Mouse (Mus musculus): Measurements from ENCODE around the gene Grik1. TPM values are rescaled to one million over a fixed set of nuclear protein-coding genes. Genes with fewer than 3 reads are reported as not detected.

The Grik1 gene
- polyA plus RNA-seq, 1 experiment from 2014 or later = 1.8 TPM

GRCm38 (mm10) chr16:88174083-88174721 lies 115.9 kb downstream of the Grik1 start:
- Histone ChIP-seq H3K9ac (replicated peaks; ENCODE audit: low read length) (no peak overlapping the region), H3K4me3 (ENCODE audit: low read length) (no peak overlapping the region), H3K9me3 (ENCODE audit: low read length) (no peaks in the 10 kb centered on the region), H3K4me2 (replicated peaks; ENCODE audit: low read depth, low read length) (no peak overlapping the region), H3K4me1 (ENCODE audit: insufficient read depth, low read length) (no peaks in the 10 kb centered on the region), H3K27me3 (ENCODE audit: insufficient read depth, low read length) (no peaks in the 10 kb centered on the region), H3K36me3 (ENCODE audit: insufficient read depth, low read length) (no peaks in the 10 kb centered on the region), H3K27ac (ENCODE audit: low read length) (no peak overlapping the region)
- 91% methylated on average over 9 of the region's 9 CpGs for WGBS
- ATAC-seq (ENCODE audit: low FRiP score, low TSS enrichment) = no peak

- Histone ChIP-seq H3K9me3 (ENCODE audit: low read length) (no peaks in the 10 kb centered on the region), H3K9ac (replicated peaks; ENCODE audit: low read length) (no peak overlapping the region), H3K36me3 (ENCODE audit: insufficient read depth, low read length) (no peaks in the 10 kb centered on the region), H3K4me1 (ENCODE audit: insufficient read depth, low read length) (no peaks in the 10 kb centered on the region), H3K4me2 (replicated peaks; ENCODE audit: low read depth, low read length) (no peak overlapping the region), H3K27ac (ENCODE audit: low read length) (no peak overlapping the region), H3K27me3 (ENCODE audit: insufficient read depth, low read length) (no peaks in the 10 kb centered on the region), H3K4me3 (ENCODE audit: low read length) (no peak overlapping the region)
- no peak for ATAC-seq (ENCODE audit: low FRiP score, low TSS enrichment)
Measured at GRCm38 (mm10) chr16:88166547-88166946, 123.5 kb downstream of the Grik1 start.

GRCm38 (mm10) chr16:88142574-88142973 lies 147.5 kb downstream of the Grik1 start:
- H3K9ac ChIP-seq (replicated peaks; ENCODE audit: low read length) = no peak overlapping the region
- H3K36me3 ChIP-seq (ENCODE audit: insufficient read depth, low read length) = no peaks in the 10 kb centered on the region
- no peak overlapping the region for H3K4me2 ChIP-seq (replicated peaks; ENCODE audit: low read depth, low read length)
- no peak overlapping the region for H3K27ac ChIP-seq (ENCODE audit: low read length)
- no peaks in the 10 kb centered on the region for H3K27me3 ChIP-seq (ENCODE audit: insufficient read depth, low read length)
- WGBS = 60% methylated on average over 2 of the region's 2 CpGs
- H3K4me3 ChIP-seq (ENCODE audit: low read length) = no peak overlapping the region
- no peaks in the 10 kb centered on the region for H3K9me3 ChIP-seq (ENCODE audit: low read length)
- ATAC-seq (ENCODE audit: low FRiP score, low TSS enrichment) = no peak
- H3K4me1 ChIP-seq (ENCODE audit: insufficient read depth, low read length) = no peaks in the 10 kb centered on the region

- H3K4me2 ChIP-seq (replicated peaks; ENCODE audit: low read depth, low read length) = no peak overlapping the region
- 69% methylated on average over 2 of the region's 2 CpGs for WGBS
- no peak overlapping the region for H3K9ac ChIP-seq (replicated peaks; ENCODE audit: low read length)
- no peak for ATAC-seq (ENCODE audit: low FRiP score, low TSS enrichment)
- H3K27me3 ChIP-seq (ENCODE audit: insufficient read depth, low read length) = no peaks in the 10 kb centered on the region
- H3K4me3 ChIP-seq (ENCODE audit: low read length) = no peak overlapping the region
- no peak overlapping the region for H3K27ac ChIP-seq (ENCODE audit: low read length)
- no peaks in the 10 kb centered on the region for H3K4me1 ChIP-seq (ENCODE audit: insufficient read depth, low read length)
- no peaks in the 10 kb centered on the region for H3K36me3 ChIP-seq (ENCODE audit: insufficient read depth, low read length)
- H3K9me3 ChIP-seq (ENCODE audit: low read length) = no peaks in the 10 kb centered on the region
Measured at GRCm38 (mm10) chr16:88142136-88142535, 147.9 kb downstream of the Grik1 start.

- no peaks in the 10 kb centered on the region for H3K4me1 ChIP-seq (ENCODE audit: insufficient read depth, low read length)
- H3K4me3 ChIP-seq (ENCODE audit: low read length) = no peak overlapping the region
- 97% methylated on average over 2 of the region's 2 CpGs for WGBS
- ATAC-seq (ENCODE audit: low FRiP score, low TSS enrichment) = no peak
- no peaks in the 10 kb centered on the region for H3K27me3 ChIP-seq (ENCODE audit: insufficient read depth, low read length)
- no peaks in the 10 kb centered on the region for H3K36me3 ChIP-seq (ENCODE audit: insufficient read depth, low read length)
- no peak overlapping the region for H3K4me2 ChIP-seq (replicated peaks; ENCODE audit: low read depth, low read length)
- no peak overlapping the region for H3K9ac ChIP-seq (replicated peaks; ENCODE audit: low read length)
- H3K27ac ChIP-seq (ENCODE audit: low read length) = no peak overlapping the region
- H3K9me3 ChIP-seq (ENCODE audit: low read length) = peaks cover 3% of the 10 kb centered on the region; the same call in 1 of the 2 replicates
Measured at GRCm38 (mm10) chr16:88141594-88141993, 148.5 kb downstream of the Grik1 start.

- no peak overlapping the region for H3K9ac ChIP-seq (replicated peaks; ENCODE audit: low read length)
- no peak overlapping the region for H3K27ac ChIP-seq (ENCODE audit: low read length)
- ATAC-seq (ENCODE audit: low FRiP score, low TSS enrichment) = no peak
- WGBS = 69% methylated on average over 1 of the region's 1 CpGs
- H3K9me3 ChIP-seq (ENCODE audit: low read length) = peaks cover 3% of the 10 kb centered on the region; the same call in 1 of the 2 replicates
- H3K4me2 ChIP-seq (replicated peaks; ENCODE audit: low read depth, low read length) = no peak overlapping the region
- H3K36me3 ChIP-seq (ENCODE audit: insufficient read depth, low read length) = no peaks in the 10 kb centered on the region
- no peak overlapping the region for H3K4me3 ChIP-seq (ENCODE audit: low read length)
- no peaks in the 10 kb centered on the region for H3K4me1 ChIP-seq (ENCODE audit: insufficient read depth, low read length)
- H3K27me3 ChIP-seq (ENCODE audit: insufficient read depth, low read length) = no peaks in the 10 kb centered on the region
Measured at GRCm38 (mm10) chr16:88138913-88139312, 151.2 kb downstream of the Grik1 start.

- ATAC-seq (ENCODE audit: low FRiP score, low TSS enrichment) = no peak
- Histone ChIP-seq H3K9ac (replicated peaks; ENCODE audit: low read length) (no peak overlapping the region), H3K4me1 (ENCODE audit: insufficient read depth, low read length) (no peaks in the 10 kb centered on the region), H3K4me2 (replicated peaks; ENCODE audit: low read depth, low read length) (no peak overlapping the region), H3K27ac (ENCODE audit: low read length) (no peak overlapping the region), H3K27me3 (ENCODE audit: insufficient read depth, low read length) (no peaks in the 10 kb centered on the region), H3K9me3 (ENCODE audit: low read length) (peaks cover 3% of the 10 kb centered on the region; the same call in 1 of the 2 replicates), H3K36me3 (ENCODE audit: insufficient read depth, low read length) (no peaks in the 10 kb centered on the region), H3K4me3 (ENCODE audit: low read length) (no peak overlapping the region)
- WGBS = 65% methylated on average over 2 of the region's 2 CpGs
Measured at GRCm38 (mm10) chr16:88132919-88133318, 157.1 kb downstream of the Grik1 start.

GRCm38 (mm10) chr16:88131103-88131502 lies 159.0 kb downstream of the Grik1 start:
- Histone ChIP-seq H3K4me2 (replicated peaks; ENCODE audit: low read depth, low read length) (no peak overlapping the region), H3K9ac (replicated peaks; ENCODE audit: low read length) (no peak overlapping the region), H3K9me3 (ENCODE audit: low read length) (no peaks in the 10 kb centered on the region), H3K4me1 (ENCODE audit: insufficient read depth, low read length) (no peaks in the 10 kb centered on the region), H3K4me3 (ENCODE audit: low read length) (no peak overlapping the region), H3K27me3 (ENCODE audit: insufficient read depth, low read length) (no peaks in the 10 kb centered on the region), H3K27ac (ENCODE audit: low read length) (no peak overlapping the region), H3K36me3 (ENCODE audit: insufficient read depth, low read length) (no peaks in the 10 kb centered on the region)
- ATAC-seq (ENCODE audit: low FRiP score, low TSS enrichment) = no peak
- WGBS = 85% methylated on average over 3 of the region's 3 CpGs

- H3K4me1 ChIP-seq (ENCODE audit: insufficient read depth, low read length) = no peaks in the 10 kb centered on the region
- H3K4me2 ChIP-seq (replicated peaks; ENCODE audit: low read depth, low read length) = no peak overlapping the region
- no peak overlapping the region for H3K4me3 ChIP-seq (ENCODE audit: low read length)
- no peaks in the 10 kb centered on the region for H3K36me3 ChIP-seq (ENCODE audit: insufficient read depth, low read length)
- no peaks in the 10 kb centered on the region for H3K27me3 ChIP-seq (ENCODE audit: insufficient read depth, low read length)
- ATAC-seq (ENCODE audit: low FRiP score, low TSS enrichment) = no peak
- WGBS = 70% methylated on average over 4 of the region's 4 CpGs
- H3K27ac ChIP-seq (ENCODE audit: low read length) = no peak overlapping the region
- H3K9me3 ChIP-seq (ENCODE audit: low read length) = peaks cover 3% of the 10 kb centered on the region; the same call in 1 of the 2 replicates
- H3K9ac ChIP-seq (replicated peaks; ENCODE audit: low read length) = no peak overlapping the region
Measured at GRCm38 (mm10) chr16:88125098-88125497, 165.0 kb downstream of the Grik1 start.

GRCm38 (mm10) chr16:88112551-88113138 lies 177.4 kb downstream of the Grik1 start:
- Histone ChIP-seq H3K27ac (ENCODE audit: low read length) (no peak overlapping the region), H3K4me1 (ENCODE audit: insufficient read depth, low read length) (no peaks in the 10 kb centered on the region), H3K36me3 (ENCODE audit: insufficient read depth, low read length) (no peaks in the 10 kb centered on the region), H3K9me3 (ENCODE audit: low read length) (no peaks in the 10 kb centered on the region), H3K4me3 (ENCODE audit: low read length) (no peak overlapping the region), H3K4me2 (replicated peaks; ENCODE audit: low read depth, low read length) (no peak overlapping the region), H3K9ac (replicated peaks; ENCODE audit: low read length) (no peak overlapping the region), H3K27me3 (ENCODE audit: insufficient read depth, low read length) (no peaks in the 10 kb centered on the region)
- WGBS = 57% methylated on average over 8 of the region's 8 CpGs
- no peak for ATAC-seq (ENCODE audit: low FRiP score, low TSS enrichment)

All from kidney, embryonic 16.5 days (tissue).